Mouse (Mus musculus) left cerebral cortex, postnatal 10 days (tissue): ENCODE measurements around the gene Surf2. TPM values are rescaled to one million over a fixed set of nuclear protein-coding genes. Genes with fewer than 3 reads are reported as not detected.

Experiments
- DNase-seq, 2 experiments: peaks; one replicate each; pipeline ENCODE4 v3.0.0; 2021 to 2022; ENCODE audit warnings: low spot score in 2 of 2, mixed read lengths in 1 of 2; ENCODE audit errors: extremely low spot score in 1 of 2
- intact Hi-C: fragments of 180-260 bp; cut with DNase I; formaldehyde crosslinking; loops from one replicate; pipeline ENCODE4 v1.15.1; 2025
- total RNA-seq, 2 experiments: library from RNA; stranded (reverse); gene quantifications; 2 replicates each; pipeline ENCODE4 v1.2.3; 2021

The Surf2 gene
- total RNA-seq, 2 experiments from 2014 or later = 35.2 to 36.0 TPM

DNA sequence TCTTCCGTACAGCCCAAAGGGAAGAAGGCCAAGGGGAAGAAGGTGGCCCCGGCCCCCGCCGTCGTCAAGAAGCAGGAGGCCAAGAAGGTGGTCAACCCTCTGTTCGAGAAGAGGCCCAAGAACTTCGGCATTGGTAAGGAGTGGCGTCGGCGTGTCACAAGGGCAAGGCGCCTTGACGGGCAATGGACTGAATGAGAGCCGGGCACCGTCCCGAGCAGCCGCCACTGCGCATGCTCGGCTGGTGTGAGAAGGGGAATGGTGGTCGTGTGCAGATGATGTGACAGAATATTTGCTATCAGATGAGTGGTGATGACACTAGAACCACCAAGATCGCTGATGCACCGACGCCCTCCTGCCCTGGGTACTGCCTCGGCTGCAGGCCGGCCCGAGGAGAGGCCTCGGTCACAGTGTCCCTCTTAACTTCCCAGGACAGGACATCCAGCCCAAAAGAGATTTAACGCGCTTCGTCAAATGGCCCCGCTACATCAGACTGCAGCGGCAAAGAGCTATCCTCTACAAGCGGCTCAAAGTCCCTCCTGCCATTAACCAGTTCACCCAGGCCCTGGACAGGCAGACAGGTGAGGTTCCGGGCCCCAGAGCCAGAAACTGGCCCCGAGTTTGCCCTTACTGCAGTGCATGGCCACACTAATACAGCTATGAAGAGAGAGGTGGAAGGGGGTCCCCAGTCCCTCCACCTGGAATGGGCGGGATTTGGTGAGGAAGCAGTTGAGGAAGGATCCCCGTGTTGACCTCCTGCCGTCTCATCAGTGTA, 5.0 kb upstream of the Surf2 start:
- intact Hi-C loops = no loop called here
- DNase-seq = peak in 1 of 2 experiments; percentile 85

GRCm38 (mm10) chr2:26912253-26912770, 3.9 kb upstream of the Surf2 start:
- no peak for DNase-seq
- intact Hi-C loops = no loop called here

DNA sequence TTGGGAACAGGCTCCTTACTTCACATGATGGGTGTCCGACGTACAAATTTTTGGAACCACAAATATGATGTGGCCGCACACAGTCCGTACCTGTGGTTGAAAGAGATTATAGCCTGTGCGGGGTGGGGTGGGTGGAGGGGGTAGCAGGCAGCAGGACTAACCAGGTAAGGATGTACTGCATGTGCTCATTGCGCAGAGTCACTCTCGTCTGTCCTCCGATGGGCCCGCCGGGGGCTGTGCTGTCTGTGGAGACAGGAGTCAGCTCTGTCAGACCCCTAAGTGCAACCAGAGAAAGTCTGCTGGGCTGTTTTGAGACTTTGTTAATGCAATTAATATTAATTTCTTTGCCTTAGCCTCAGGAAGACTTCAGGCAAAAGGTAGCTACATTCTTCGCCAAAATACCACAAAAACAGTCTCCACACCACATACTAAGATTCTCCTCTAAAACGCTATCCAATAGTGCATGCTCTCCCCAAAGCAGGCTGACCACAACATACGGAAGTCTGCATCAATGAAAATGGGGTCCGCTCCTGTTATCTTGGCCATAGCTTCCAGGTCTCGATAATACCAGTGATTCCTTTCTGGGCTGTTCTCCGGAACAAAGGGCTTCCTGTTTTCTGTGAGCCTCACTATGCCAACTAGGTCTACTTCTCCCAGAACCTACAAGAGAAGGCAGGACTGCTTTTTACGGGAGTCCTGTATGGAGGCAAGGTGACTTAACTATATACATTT, 2.6 kb upstream of the Surf2 start:
- intact Hi-C loops = no loop called here
- no peak for DNase-seq

- DNase-seq = no peak
- intact Hi-C loops = no loop called here
Observed at GRCm38 (mm10) chr2:26914148-26914941, 1.8 kb upstream of the Surf2 start.

DNA sequence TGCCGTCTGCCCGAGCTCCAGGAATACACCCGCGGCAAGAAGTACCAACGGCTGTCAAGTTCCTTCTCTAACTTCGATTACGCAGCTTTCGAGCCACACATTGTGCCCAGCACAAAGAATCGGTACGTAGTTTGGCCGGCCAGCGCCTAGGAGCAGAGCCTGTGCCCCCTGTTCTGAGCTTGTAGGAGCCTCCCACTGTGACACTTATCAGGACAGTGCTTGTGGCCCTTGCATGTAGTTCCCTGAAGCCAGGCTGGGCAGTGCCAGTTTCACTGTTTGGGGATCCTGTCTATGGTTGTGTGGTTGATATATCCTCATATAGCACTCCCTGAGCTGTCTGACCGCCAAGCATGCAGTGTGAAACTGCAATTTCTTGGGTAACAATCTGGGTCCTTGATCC, 571 bp downstream of the Surf2 start:
- no peak for DNase-seq
- intact Hi-C loops = no loop called here

DNA sequence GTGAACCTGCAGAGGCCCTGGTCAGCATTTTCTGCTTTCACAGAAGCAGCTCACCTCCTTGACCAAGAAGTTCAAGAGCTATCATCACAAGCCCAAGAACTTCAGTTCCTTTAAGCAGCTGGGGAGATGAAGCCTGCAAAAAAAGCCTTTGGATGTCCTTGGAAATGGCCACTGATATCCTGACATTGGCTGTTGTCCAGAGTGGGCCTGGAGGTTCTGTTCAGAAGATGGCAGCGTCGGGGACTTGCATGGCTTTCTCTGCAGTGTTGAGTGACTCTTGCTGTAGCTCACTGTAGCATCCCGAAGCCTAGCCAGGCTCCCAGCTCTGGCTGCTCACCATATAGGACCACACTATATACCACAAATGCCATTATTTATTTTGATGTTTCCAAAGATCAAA, 3.5 kb downstream of the Surf2 start:
- intact Hi-C loops = loop anchor here (5.0 kb wide), 1 partner anchor 103 kb away; no protein-coding TSS in a partner anchor
- DNase-seq = no peak

DNA sequence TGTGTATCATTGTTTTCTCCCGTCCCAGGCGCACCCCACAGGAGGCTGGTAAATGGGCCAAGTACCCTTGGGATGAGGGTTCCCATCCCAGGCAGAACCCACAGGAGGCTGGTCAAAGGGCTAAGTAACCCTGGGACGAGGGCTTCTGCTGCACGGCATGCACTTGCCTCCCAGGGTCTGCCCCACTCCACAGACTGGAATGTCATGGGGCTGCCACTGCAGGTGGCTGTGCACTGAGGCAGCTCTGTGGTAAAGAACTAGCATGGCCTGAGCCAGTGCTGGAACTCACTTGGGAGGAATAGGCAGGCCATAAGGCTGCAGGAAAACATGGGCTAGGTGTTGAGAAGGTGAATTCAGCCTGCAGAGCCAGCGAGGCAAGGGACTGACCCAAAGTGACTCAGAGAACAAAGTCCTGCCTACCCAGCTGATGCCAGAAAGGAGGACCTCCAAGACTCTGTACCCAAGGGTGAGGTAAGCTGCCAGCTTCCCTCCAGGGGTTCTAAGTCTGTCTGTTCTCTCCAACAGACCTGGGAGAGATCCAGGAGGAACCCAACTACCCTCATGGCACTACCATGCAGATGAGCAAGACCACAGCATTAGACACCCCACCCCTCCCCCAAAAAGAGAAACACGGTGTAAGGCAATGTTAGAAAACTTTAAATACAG, 4.2 kb downstream of the Surf2 start:
- intact Hi-C loops = loop anchor here (5.0 kb wide), 1 partner anchor 102 kb away; no protein-coding TSS in a partner anchor
- no peak for DNase-seq

GRCm38 (mm10) chr2:26921784-26922183, 5.6 kb downstream of the Surf2 start:
- intact Hi-C loops = loop anchor here (5.0 kb wide), 1 partner anchor 101 kb away; no protein-coding TSS in a partner anchor
- no peak for DNase-seq

DNA sequence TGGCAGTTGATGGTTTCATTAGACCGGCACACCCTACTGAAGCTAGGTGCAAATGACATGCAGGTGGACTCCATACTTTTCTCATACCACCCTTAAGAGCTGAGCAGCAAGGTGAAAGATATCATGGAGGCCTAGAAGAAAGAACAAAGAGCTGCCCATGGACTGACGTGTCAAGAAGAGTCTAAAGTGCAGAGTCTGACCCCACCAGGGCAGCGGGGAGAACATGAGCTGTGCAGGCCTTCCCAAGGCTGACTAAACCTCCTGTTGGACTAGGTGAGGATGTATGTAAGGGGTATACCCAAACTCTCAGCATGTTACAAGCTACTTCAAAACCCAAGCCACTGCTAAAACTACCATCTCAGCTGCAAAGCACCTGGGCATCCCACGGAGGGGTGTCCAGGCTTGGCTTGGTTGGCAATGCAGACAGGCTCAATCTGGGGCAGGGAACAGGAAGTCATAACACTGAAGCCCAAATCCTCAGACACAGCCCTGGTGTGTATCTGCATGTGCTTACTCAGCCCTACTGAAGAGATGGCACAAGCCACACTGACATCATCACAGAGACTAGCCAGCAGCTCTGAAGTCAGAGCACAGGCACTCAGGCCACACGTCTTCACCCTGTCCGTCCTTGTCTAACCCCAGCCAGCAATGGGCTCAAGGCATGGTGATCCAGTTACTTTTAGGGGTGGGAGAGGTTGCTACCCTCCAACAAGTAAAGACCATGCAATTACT, 11.7 kb downstream of the Surf2 start:
- intact Hi-C loops = no loop called here
- no peak for DNase-seq

GRCm38 (mm10) chr2:26930390-26930789, 14.2 kb downstream of the Surf2 start:
- peak in 1 of 2 experiments; percentile 68 for DNase-seq
- intact Hi-C loops = loop anchor here (2.0 to 5.0 kb wide), 3 partner anchors 77 to 306 kb away; partner anchors contain the start of gene Cacfd1

GRCm38 (mm10) chr2:26932473-26933303, 16.5 kb downstream of the Surf2 start:
- intact Hi-C loops = loop anchor here (5.0 kb wide), 2 partner anchors 75 to 105 kb away; partner anchors contain the start of gene Cacfd1
- peak in 1 of 2 experiments; percentile 56 for DNase-seq

DNA sequence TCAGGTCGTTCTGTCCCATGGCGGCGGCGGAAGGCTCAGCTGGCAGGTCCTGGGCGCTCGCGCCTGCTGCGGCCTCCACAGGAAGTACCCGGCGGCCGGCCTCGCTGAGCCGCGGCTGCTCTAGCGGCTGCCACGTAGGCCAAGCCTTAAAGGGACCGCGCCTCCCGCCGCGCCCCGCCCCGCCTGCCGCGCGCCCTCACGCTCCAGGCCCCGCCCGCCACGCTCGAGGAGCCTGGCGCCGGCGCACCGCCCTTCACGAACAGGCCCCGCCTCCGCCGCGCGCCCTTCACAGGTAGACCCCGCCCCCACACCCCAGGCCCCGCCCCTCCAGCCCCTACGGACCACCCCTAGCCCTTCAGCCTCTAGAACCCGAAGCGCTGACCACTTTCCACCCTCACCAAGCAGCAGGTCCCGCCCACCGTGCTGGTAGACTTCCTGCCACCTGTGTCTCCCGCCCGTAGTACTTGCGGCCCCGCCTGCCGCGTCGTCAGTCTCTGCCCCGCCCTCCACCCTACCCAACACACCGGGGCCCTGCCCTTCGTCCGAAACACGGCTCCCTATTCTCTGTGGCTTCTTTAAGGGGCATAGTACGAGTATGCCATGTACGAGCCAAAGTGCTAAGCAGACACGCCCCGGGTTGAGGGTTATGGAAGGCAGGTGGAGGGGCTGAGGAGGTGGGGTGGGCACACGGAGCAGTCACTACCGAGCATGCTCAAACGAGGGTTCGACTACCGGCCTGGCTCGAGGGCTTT, 17.3 kb downstream of the Surf2 start, which contains the start of the genes Surf4 and Stkld1:
TSS of gene Surf4 (minus strand) at position 625 of the 752 bp plus-strand sequence.
TSS of gene Stkld1 (plus strand) at position 744 of the 752 bp plus-strand sequence.
- DNase-seq = peak; percentile 87 to 96
- intact Hi-C loops = loop anchor here (5.0 kb wide), 2 partner anchors 74 to 104 kb away; partner anchors contain the start of gene Cacfd1

DNA sequence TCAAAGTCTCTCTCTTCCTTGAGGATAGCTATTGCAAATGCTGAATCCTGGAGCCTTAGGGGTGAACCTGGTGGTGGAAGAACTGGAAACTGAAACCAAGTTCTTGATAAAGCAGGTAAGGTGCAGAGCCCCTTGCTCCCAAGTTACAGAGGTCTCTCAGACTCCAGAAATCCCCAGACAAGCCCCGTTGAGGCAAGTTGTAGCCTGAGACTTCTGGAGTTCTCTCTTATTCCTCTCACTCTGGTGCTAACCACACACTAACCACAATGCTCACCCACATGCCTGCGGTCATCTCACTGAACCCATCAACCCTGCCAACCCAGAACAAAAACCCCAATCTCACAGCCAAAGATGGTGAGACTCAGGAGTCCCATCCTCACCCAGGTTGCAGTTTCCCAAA, 19.1 kb downstream of the Surf2 start:
- DNase-seq = no peak
- intact Hi-C loops = no loop called here

GRCm38 (mm10) chr2:26936425-26936824, 20.3 kb downstream of the Surf2 start:
- intact Hi-C loops = no loop called here
- DNase-seq = no peak

- intact Hi-C loops = no loop called here
Observed at GRCm38 (mm10) chr2:26941539-26941938, 25.4 kb downstream of the Surf2 start.

GRCm38 (mm10) chr2:26943253-26943652, 27.1 kb downstream of the Surf2 start:
- DNase-seq = no peak
- intact Hi-C loops = no loop called here

More at GRCm38 (mm10) chr2:26941539-26941938, 25.4 kb downstream of the Surf2 start:
- DNase-seq = no peak
